Mouse (Mus musculus): ENCODE results near the gene Gnat2.

DNA sequence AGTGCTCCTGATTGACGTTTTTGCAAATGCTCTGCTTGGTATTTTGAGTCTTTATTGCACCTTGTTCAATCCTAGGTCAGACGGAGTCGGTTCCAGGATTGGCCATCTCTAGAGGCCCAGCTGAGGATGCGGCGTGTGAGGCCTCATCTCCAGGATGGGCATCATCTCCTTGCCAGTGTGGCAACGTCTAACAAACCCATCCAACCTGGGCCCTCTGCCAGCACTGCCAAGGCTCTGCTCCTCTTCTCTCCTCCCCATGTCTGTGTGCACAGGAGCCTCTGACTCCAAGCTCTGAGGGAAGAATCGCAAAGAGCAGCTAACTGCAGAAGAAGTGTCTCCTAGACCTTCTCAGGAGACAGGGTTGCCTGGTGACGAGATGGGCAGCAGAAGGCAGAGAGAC lies 29.9 kb upstream of the Gnat2 start:
- TF ChIP-seq TAL1 (IDR thresholded peaks at IDR 0.05; ENCODE audit: low read length) = no peak
- no peak for TF ChIP-seq GATA1 (IDR thresholded peaks at IDR 0.05; ENCODE audit: low read length)
